Mouse (Mus musculus): ENCODE data around the gene Surf6. TPM values are rescaled to one million over a fixed set of nuclear protein-coding genes. Genes with fewer than 3 reads are reported as not detected.
A peak's percentile ranks its signal among the peaks of the same experiment; 100 is the strongest.

Gene Surf6
- total and polyA plus RNA-seq, 3 experiments, result 61.8 to 65.9 TPM; not detected in 1

- H3K9ac ChIP-seq (ENCODE audit: control insufficient read depth, low read depth, low read length, poor library complexity, severe bottlenecking), result no peak overlapping the region
- H3K9me3 ChIP-seq (replicated peaks; ENCODE audit: insufficient read depth, low read length), result no peaks in the 10 kb centered on the region
- H3K27ac ChIP-seq (ENCODE audit: control insufficient read depth, low read depth, low read length), result no peak overlapping the region
- no peaks in the 10 kb centered on the region for H3K79me2 ChIP-seq (ENCODE audit: control insufficient read depth, insufficient read depth, low read length, poor library complexity)
- no peak for DNase-seq (ENCODE audit: low read depth, low spot score)
- H3K27me3 ChIP-seq (ENCODE audit: control insufficient read depth in 1 of 2, insufficient read depth in 2 of 2, low read length in 2 of 2), result no peaks in the 10 kb centered on the region; a peak in 1 of 4 replicates
- H3K4me3 ChIP-seq (ENCODE audit: control insufficient read depth in 1 of 2, insufficient read depth in 1 of 2, low read depth in 2 of 2, low read length in 2 of 2), result no peak overlapping the region
- no peaks in the 10 kb centered on the region for H3K36me3 ChIP-seq (ENCODE audit: control insufficient read depth in 1 of 2, insufficient read depth in 2 of 2, low read length in 2 of 2)
- no peak for TF ChIP-seq MYC (IDR thresholded peaks at IDR 0.05; ENCODE audit: low read depth, low read length)
- no peak for TF ChIP-seq RCOR1 (IDR thresholded peaks at IDR 0.05; ENCODE audit: low read depth, low read length)
- no peak for TF ChIP-seq MAX (IDR thresholded peaks at IDR 0.05; ENCODE audit: low read length)
- TF ChIP-seq NELFE (IDR thresholded peaks at IDR 0.05; ENCODE audit: low read depth, low read length), result no peak
- H3K4me1 ChIP-seq (ENCODE audit: control insufficient read depth in 1 of 2, insufficient read depth in 2 of 2, low read length in 2 of 2), result no peaks in the 10 kb centered on the region
Observed at GRCm38 (mm10) chr2:26943253-26943652, 40.6 kb upstream of the Surf6 start.

GRCm38 (mm10) chr2:26941539-26941938, 38.9 kb upstream of the Surf6 start:
- H3K9ac ChIP-seq (ENCODE audit: control insufficient read depth, low read depth, low read length, poor library complexity, severe bottlenecking), result no peak overlapping the region
- H3K4me1 ChIP-seq (ENCODE audit: control insufficient read depth in 1 of 2, insufficient read depth in 2 of 2, low read length in 2 of 2), result no peaks in the 10 kb centered on the region; a peak in 3 of 4 replicates
- no peak overlapping the region for H3K4me3 ChIP-seq (ENCODE audit: control insufficient read depth in 1 of 2, insufficient read depth in 1 of 2, low read depth in 2 of 2, low read length in 2 of 2)
- no peaks in the 10 kb centered on the region; a peak in 1 of 4 replicates for H3K27me3 ChIP-seq (ENCODE audit: control insufficient read depth in 1 of 2, insufficient read depth in 2 of 2, low read length in 2 of 2)
- no peak overlapping the region for H3K27ac ChIP-seq (ENCODE audit: control insufficient read depth, low read depth, low read length)
- H3K36me3 ChIP-seq (ENCODE audit: control insufficient read depth in 1 of 2, insufficient read depth in 2 of 2, low read length in 2 of 2), result no peaks in the 10 kb centered on the region; a peak in 1 of 4 replicates
- no peaks in the 10 kb centered on the region for H3K9me3 ChIP-seq (replicated peaks; ENCODE audit: insufficient read depth, low read length)
- TF ChIP-seq POLR2AphosphoS2 (IDR thresholded peaks at IDR 0.05; ENCODE audit: low read length), result no peak
- no peak for TF ChIP-seq POLR2AphosphoS5 (IDR thresholded peaks at IDR 0.05; ENCODE audit: borderline replicate concordance, low read depth, low read length)
- TF ChIP-seq USF2 (IDR thresholded peaks at IDR 0.05; ENCODE audit: borderline replicate concordance in 1 of 2, insufficient read depth in 1 of 2, low read depth in 1 of 2, low read length in 2 of 2), result no peak
- TF ChIP-seq CHD2 (IDR thresholded peaks at IDR 0.05; ENCODE audit: low read length), result no peak
- no peak for TF ChIP-seq GATA1 (IDR thresholded peaks at IDR 0.05; ENCODE audit: low read depth, low read length)
- TF ChIP-seq USF1 (IDR thresholded peaks at IDR 0.05; ENCODE audit: low read depth, low read length), result no peak
- H3K79me2 ChIP-seq (ENCODE audit: control insufficient read depth, insufficient read depth, low read length, poor library complexity), result no peaks in the 10 kb centered on the region
- DNase-seq (ENCODE audit: low read depth, low spot score), result no peak

DNA sequence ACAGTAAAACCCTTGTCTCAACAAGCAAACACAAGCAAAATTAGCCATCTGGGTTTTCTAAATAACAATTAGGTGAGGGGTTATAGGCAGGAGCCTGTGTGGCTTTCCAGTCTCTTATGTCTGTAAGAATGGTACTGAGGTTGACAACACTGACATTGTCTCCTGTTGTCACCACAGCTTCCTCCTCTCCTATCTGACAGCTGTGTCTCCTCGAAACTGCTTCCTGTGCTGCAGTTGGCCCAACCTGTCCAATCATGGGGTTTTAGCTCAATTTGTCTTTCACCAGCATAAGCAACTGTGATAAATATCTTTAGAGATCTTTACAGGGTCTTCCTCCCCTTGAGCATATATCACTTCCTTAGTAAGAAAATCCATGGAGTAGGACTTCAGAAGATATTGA, 33.7 kb upstream of the Surf6 start:
- no peaks in the 10 kb centered on the region for H3K9me3 ChIP-seq (replicated peaks; ENCODE audit: insufficient read depth, low read length)
- H3K4me3 ChIP-seq (ENCODE audit: control insufficient read depth in 1 of 2, insufficient read depth in 1 of 2, low read depth in 2 of 2, low read length in 2 of 2), result no peak overlapping the region
- TF ChIP-seq USF1 (IDR thresholded peaks at IDR 0.05; ENCODE audit: low read depth, low read length) (no peak), MYB (IDR thresholded peaks at IDR 0.05; ENCODE audit: low read depth, low read length) (no peak), RCOR1 (IDR thresholded peaks at IDR 0.05; ENCODE audit: low read depth, low read length) (no peak), ZKSCAN1 (IDR thresholded peaks at IDR 0.05; ENCODE audit: low read depth, low read length) (no peak), ETS1 (IDR thresholded peaks at IDR 0.05; ENCODE audit: low read depth, low read length) (peak; percentile 78), TAL1 (IDR thresholded peaks at IDR 0.05; ENCODE audit: low read length) (no peak), JUND (IDR thresholded peaks at IDR 0.05; ENCODE audit: low read depth, low read length) (no peak), CHD1 (IDR thresholded peaks at IDR 0.05; ENCODE audit: low read depth, low read length) (no peak), POLR2AphosphoS2 (IDR thresholded peaks at IDR 0.05; ENCODE audit: low read length) (no peak), E2F4 (IDR thresholded peaks at IDR 0.05; ENCODE audit: borderline replicate concordance, low read depth, low read length) (no peak), POLR2AphosphoS5 (IDR thresholded peaks at IDR 0.05; ENCODE audit: borderline replicate concordance, low read depth, low read length) (no peak), TCF12 (IDR thresholded peaks at IDR 0.05; ENCODE audit: low read depth, low read length) (no peak; the same call in 1 of the 2 replicates), MAX (IDR thresholded peaks at IDR 0.05; ENCODE audit: low read length) (peak; percentile 46; the same call in 1 of the 2 replicates), KAT2A (conservative IDR thresholded peaks at IDR 0.05; ENCODE audit: low read depth, low read length) (no peak), EP300 (IDR thresholded peaks at IDR 0.05; ENCODE audit: low read depth in 1 of 2, low read length in 2 of 2) (peak; percentile 28 to 32; a peak in 1 of 4 replicates), GATA1 (IDR thresholded peaks at IDR 0.05; ENCODE audit: low read depth, low read length) (0 out of 2 replicates have a peak, but pooled peaks have one; percentile 58), MEF2A (IDR thresholded peaks at IDR 0.05; ENCODE audit: extremely low read depth, insufficient replicate concordance, low read depth, low read length, poor library complexity, severe bottlenecking) (no peak), MXI1 (IDR thresholded peaks at IDR 0.05; ENCODE audit: low read depth, low read length) (peak; percentile 49; the same call in 1 of the 2 replicates), CTCF (IDR thresholded peaks at IDR 0.05 in 2 of 3, conservative IDR thresholded peaks at IDR 0.05 in 1 of 3; ENCODE audit: control insufficient read depth in 1 of 3, insufficient read depth in 1 of 3, low read depth in 2 of 3, low read length in 3 of 3, poor library complexity in 1 of 3, severe bottlenecking in 1 of 3) (no peak), ELF1 (IDR thresholded peaks at IDR 0.05; ENCODE audit: low read depth, low read length) (peak; percentile 26; the same call in 1 of the 2 replicates), POLR2A (IDR thresholded peaks at IDR 0.05; ENCODE audit: control insufficient read depth in 1 of 2, insufficient read depth in 1 of 2, low read depth in 1 of 2, low read length in 2 of 2, poor library complexity in 1 of 2) (0 out of 4 replicates have a peak, but pooled peaks of 1 of the 2 experiments have one; percentile 27)

More for the DNA sequence above, 33.7 kb upstream of the Surf6 start:
- Histone ChIP-seq H3K9ac (ENCODE audit: control insufficient read depth, low read depth, low read length, poor library complexity, severe bottlenecking) (no peak overlapping the region), H3K36me3 (ENCODE audit: control insufficient read depth in 1 of 2, insufficient read depth in 2 of 2, low read length in 2 of 2) (peaks cover under 1 to 23% of the 10 kb centered on the region in 2 experiments; a peak in 2 of 4 replicates), H3K79me2 (ENCODE audit: control insufficient read depth, insufficient read depth, low read length, poor library complexity) (peaks cover 18% of the 10 kb centered on the region), H3K27ac (ENCODE audit: control insufficient read depth, low read depth, low read length) (peak overlapping the region; percentile 67), H3K27me3 (ENCODE audit: control insufficient read depth in 1 of 2, insufficient read depth in 2 of 2, low read length in 2 of 2) (no peaks in the 10 kb centered on the region), H3K4me1 (ENCODE audit: control insufficient read depth in 1 of 2, insufficient read depth in 2 of 2, low read length in 2 of 2) (peaks cover 15 to 32% of the 10 kb centered on the region in 2 experiments)
- DNase-seq (ENCODE audit: low read depth, low spot score), result peak; percentile 76

All from MEL (cell line).